Mouse (Mus musculus) 416B (cell line): ENCODE measurements around the gene Fam186b.

ENCODE experiments used
- DNase-seq: peaks from one replicate; pipeline ENCODE4 v3.0.0; 2011; ENCODE audit warnings: low read depth

Fam186b gene

GRCm38 (mm10) chr15:99320168-99320674 is 24.5 kb upstream of the Fam186b start:
- no peak for DNase-seq

- DNase-seq: no peak
Measured at GRCm38 (mm10) chr15:99319411-99319871, 23.8 kb upstream of the Fam186b start.

- no peak for DNase-seq
Measured at GRCm38 (mm10) chr15:99318861-99319410, 23.2 kb upstream of the Fam186b start.

GRCm38 (mm10) chr15:99318071-99318470 is 22.4 kb upstream of the Fam186b start:
- no peak for DNase-seq

GRCm38 (mm10) chr15:99317267-99317651 is 21.6 kb upstream of the Fam186b start:
- no peak for DNase-seq

GRCm38 (mm10) chr15:99316314-99317266 is 20.9 kb upstream of the Fam186b start:
- DNase-seq: peak; percentile 74

- no peak for DNase-seq
Measured at GRCm38 (mm10) chr15:99314891-99315290, 19.2 kb upstream of the Fam186b start.

GRCm38 (mm10) chr15:99310617-99311016 is 14.9 kb upstream of the Fam186b start:
- DNase-seq: no peak

- no peak for DNase-seq
Measured at GRCm38 (mm10) chr15:99309549-99309948, 13.9 kb upstream of the Fam186b start.

GRCm38 (mm10) chr15:99307476-99307875 is 11.8 kb upstream of the Fam186b start:
- no peak for DNase-seq

GRCm38 (mm10) chr15:99296213-99296612 is 525 bp upstream of the Fam186b start:
- no peak for DNase-seq

GRCm38 (mm10) chr15:99294813-99295374 is 794 bp downstream of the Fam186b start, which contains the start of gene Prpf40b:
Prpf40b (plus strand) TSS chr15:99295087.
- peak; percentile 83 for DNase-seq

- peak; percentile 65 for DNase-seq
Measured at GRCm38 (mm10) chr15:99294287-99294686, 1.4 kb downstream of the Fam186b start.

GRCm38 (mm10) chr15:99290586-99290985 is 5.1 kb downstream of the Fam186b start:
- DNase-seq: no peak

- no peak for DNase-seq
Measured at GRCm38 (mm10) chr15:99285189-99285535, 10.5 kb downstream of the Fam186b start.

- DNase-seq: peak; percentile 82
Measured at GRCm38 (mm10) chr15:99284527-99285188, 11.0 kb downstream of the Fam186b start.

GRCm38 (mm10) chr15:99283456-99283855 is 12.2 kb downstream of the Fam186b start:
- peak; percentile 45 for DNase-seq

- DNase-seq: no peak
Measured at GRCm38 (mm10) chr15:99278271-99278670, 17.4 kb downstream of the Fam186b start.

- DNase-seq: no peak
Measured at GRCm38 (mm10) chr15:99276095-99276494, 19.6 kb downstream of the Fam186b start.

- peak; percentile 88 for DNase-seq
Measured at GRCm38 (mm10) chr15:99265679-99266078, 30.0 kb downstream of the Fam186b start.

- no peak for DNase-seq
Measured at GRCm38 (mm10) chr15:99264363-99264762, 31.3 kb downstream of the Fam186b start.

GRCm38 (mm10) chr15:99262702-99263101 is 33.0 kb downstream of the Fam186b start:
- no peak for DNase-seq
